Mouse (Mus musculus) limb, embryonic 12.5 days (tissue): ENCODE results near the gene Zbtb38. TPM values are rescaled to one million over a fixed set of nuclear protein-coding genes. Genes with fewer than 3 reads are reported as not detected.

Source experiments
- ATAC-seq: fragments of 200-750 bp; cut with Nextera tagmentation; 2 replicates; pipeline ENCODE4 v1.8.0; 2017; ENCODE audit warnings: low read depth, moderate TSS enrichment; ENCODE audit not compliant: insufficient number of reproducible peaks, insufficient read depth, low FRiP score, low TSS enrichment
- H3K27ac ChIP-seq: fragments of 300-500 bp; sonication (generic); 2 replicates; pipeline ENCODE4 v1.5.1; 2016; ENCODE audit warnings: mild to moderate bottlenecking, moderate library complexity
- H3K27me3 ChIP-seq: fragments of 300-500 bp; sonication (generic); 2 replicates; pipeline ENCODE4 v1.6.1; 2016; ENCODE audit warnings: mild to moderate bottlenecking, moderate library complexity
- H3K36me3 ChIP-seq: fragments of 300-500 bp; sonication (generic); 2 replicates; pipeline ENCODE4 v1.6.1; 2016; ENCODE audit warnings: mild to moderate bottlenecking, moderate library complexity
- H3K4me1 ChIP-seq: fragments of 300-500 bp; sonication (generic); replicated peaks from 2 replicates; pipeline ENCODE4 v1.6.1; 2016
- H3K4me2 ChIP-seq: fragments of 300-500 bp; sonication (generic); 2 replicates; pipeline ENCODE4 v1.6.1; 2016; ENCODE audit warnings: mild to moderate bottlenecking, moderate library complexity
- H3K4me3 ChIP-seq: fragments of 300-500 bp; sonication (generic); replicated peaks from 2 replicates; pipeline ENCODE4 v1.5.1; 2016; ENCODE audit warnings: mild to moderate bottlenecking
- H3K9ac ChIP-seq: fragments of 300-500 bp; sonication (generic); replicated peaks from 2 replicates; pipeline ENCODE4 v1.6.1; 2016; ENCODE audit warnings: mild to moderate bottlenecking, moderate library complexity
- H3K9me3 ChIP-seq: fragments of 300-500 bp; sonication (generic); 2 replicates; pipeline ENCODE4 v1.6.1; 2016; ENCODE audit warnings: mild to moderate bottlenecking, moderate library complexity
- WGBS: fragments of 180-500 bp; shearing (Covaris S2); methylation state at CpG from one replicate; pipeline ENCODE4 v1.1.7; 2016; 5-methylcytosine and 5-hydroxymethylcytosine counted together
- polyA plus RNA-seq: library from polyadenylated mRNA; unstranded; fragments of >200 nt; fragmentation: Nextera tagmentation; extraction: Ambion mirVana; gene quantifications from 2 replicates; pipeline ENCODE4 v1.2.1, GENCODE M21; 2016

The Zbtb38 gene
- polyA plus RNA-seq, 1 experiment from 2014 or later, result 10.2 TPM

DNA sequence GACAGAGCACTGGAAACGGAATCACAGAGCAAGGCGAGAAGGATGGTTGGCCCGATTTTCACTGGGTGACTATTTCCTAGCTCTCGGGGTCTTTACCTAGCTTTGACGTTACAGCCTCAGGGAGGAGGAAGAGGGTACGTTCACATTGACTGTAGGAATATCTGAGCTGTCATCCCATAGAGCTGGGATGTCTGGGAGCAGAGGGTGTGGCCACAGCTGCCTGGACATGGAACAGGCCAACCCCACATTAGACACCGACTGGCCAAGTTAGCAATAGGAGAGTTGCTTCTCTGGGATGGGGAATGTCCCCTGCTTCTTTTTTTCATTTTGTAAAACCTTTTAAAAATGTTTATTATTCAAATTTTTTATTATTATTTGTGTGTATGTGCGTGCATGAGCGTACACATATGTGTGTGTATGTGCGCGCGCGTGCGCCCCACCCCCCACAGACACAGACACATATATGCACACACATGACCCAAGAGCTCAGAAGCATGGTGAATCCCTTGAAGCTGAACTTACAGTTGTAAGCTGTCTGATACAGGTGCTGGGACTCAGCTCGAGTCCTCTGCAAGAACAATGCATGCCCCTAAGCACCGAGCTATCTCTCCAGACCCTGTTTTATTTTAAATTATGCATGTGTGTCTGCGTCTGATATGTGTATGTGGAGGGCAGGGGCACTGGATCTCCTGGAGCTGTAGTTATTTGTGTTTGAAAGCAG lies 11.1 kb downstream of the Zbtb38 start:
- Histone ChIP-seq H3K9ac (0 out of 2 replicates have a peak overlapping the region, but pooled peaks have one; percentile 23), H3K27me3 (no peaks in the 10 kb centered on the region), H3K4me1 (peaks cover 3% of the 10 kb centered on the region; the same call in 1 of the 2 replicates), H3K4me3 (no peak overlapping the region), H3K36me3 (no peaks in the 10 kb centered on the region), H3K27ac (no peak overlapping the region; the same call in 1 of the 2 replicates), H3K9me3 (no peaks in the 10 kb centered on the region), H3K4me2 (no peak overlapping the region)
- 81% methylated on average over 17 of the region's 17 CpGs for WGBS
- ATAC-seq, result no peak

DNA sequence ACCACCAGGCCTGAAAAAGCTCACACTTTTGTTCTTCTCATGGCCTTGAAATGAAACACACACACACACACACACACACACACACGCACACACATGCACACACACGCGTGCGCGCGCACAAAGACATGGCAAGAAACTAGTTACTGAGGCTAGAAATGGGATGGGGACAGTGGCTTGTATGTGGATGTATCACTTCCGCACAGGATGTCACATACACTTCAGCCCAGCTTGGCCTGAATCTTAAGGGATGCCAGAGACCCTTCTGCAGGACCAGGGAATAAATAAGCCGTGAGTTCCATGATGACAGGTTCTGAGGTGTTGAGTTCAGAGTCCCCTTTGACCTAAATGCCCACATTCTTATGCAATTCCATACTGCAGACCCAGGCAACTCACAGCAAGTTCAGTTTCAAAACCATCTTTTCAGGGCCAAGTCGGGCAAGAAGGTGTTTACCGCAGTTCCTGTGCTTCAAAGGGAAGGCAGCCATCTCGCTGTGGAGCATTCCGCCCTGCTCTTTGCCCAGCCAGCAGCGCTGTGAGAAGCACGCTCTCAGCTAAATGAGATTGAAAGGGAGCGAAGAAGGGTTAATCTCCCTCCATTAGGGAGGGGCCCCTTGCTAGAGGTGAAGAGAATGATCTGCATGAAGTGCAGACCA lies 11.8 kb downstream of the Zbtb38 start:
- Histone ChIP-seq H3K4me2 (no peak overlapping the region), H3K4me3 (no peak overlapping the region), H3K9ac (0 out of 2 replicates have a peak overlapping the region, but pooled peaks have one; percentile 23), H3K27ac (no peak overlapping the region; the same call in 1 of the 2 replicates), H3K36me3 (no peaks in the 10 kb centered on the region), H3K9me3 (no peaks in the 10 kb centered on the region), H3K4me1 (peaks cover 5% of the 10 kb centered on the region; the same call in 1 of the 2 replicates), H3K27me3 (no peaks in the 10 kb centered on the region)
- no peak for ATAC-seq
- WGBS, result 65% methylated on average over 15 of the region's 15 CpGs

DNA sequence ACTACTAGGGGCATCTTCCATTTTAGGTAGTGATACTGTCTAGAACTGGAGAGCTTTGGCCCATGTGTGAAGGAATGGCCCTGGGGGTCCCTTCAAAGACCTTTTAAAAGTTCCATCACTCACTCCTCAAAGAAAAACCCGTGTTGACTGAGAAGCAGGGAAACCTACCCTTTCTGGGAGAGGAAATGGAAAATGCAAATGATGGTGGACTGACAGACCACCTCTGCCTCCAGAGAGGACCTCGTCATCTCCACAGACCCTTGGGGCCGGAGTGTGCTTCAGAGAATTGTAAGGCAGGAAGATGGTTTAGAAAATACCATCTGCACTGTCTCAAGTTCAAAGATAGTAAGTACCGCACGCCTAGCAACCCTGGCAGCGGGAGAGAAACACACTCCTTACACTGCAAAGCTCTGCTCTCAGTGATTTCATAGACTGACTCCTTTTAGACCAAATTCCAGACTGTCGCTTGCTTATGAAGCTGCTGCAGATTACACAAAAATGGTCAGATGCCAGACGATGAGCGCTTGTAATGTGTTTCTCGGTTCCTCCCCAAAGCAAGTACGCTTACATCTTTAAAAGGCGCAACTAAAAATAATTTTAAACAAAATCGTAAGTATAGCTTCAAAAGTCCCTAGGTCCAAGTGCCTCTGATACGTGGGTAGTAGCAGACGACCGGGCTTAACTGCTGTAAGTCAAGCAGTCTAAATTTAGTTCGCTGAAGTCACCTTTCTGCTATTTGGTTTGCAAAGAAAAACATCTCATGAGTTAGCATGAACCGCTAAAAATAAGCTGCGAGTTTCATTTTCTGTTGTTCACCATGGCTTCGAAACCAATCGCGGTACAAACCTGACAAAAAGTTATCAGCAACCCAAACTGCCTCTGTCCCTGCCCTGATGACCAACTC lies 12.6 kb downstream of the Zbtb38 start:
- ATAC-seq, result no peak
- Histone ChIP-seq H3K9ac (no peak overlapping the region), H3K27ac (0 out of 2 replicates have a peak overlapping the region, but pooled peaks have one; percentile 20), H3K9me3 (no peaks in the 10 kb centered on the region), H3K4me1 (peaks cover 12% of the 10 kb centered on the region), H3K4me3 (no peak overlapping the region), H3K4me2 (no peak overlapping the region), H3K27me3 (no peaks in the 10 kb centered on the region), H3K36me3 (no peaks in the 10 kb centered on the region)
- 90% methylated on average over 22 of the region's 22 CpGs for WGBS

DNA sequence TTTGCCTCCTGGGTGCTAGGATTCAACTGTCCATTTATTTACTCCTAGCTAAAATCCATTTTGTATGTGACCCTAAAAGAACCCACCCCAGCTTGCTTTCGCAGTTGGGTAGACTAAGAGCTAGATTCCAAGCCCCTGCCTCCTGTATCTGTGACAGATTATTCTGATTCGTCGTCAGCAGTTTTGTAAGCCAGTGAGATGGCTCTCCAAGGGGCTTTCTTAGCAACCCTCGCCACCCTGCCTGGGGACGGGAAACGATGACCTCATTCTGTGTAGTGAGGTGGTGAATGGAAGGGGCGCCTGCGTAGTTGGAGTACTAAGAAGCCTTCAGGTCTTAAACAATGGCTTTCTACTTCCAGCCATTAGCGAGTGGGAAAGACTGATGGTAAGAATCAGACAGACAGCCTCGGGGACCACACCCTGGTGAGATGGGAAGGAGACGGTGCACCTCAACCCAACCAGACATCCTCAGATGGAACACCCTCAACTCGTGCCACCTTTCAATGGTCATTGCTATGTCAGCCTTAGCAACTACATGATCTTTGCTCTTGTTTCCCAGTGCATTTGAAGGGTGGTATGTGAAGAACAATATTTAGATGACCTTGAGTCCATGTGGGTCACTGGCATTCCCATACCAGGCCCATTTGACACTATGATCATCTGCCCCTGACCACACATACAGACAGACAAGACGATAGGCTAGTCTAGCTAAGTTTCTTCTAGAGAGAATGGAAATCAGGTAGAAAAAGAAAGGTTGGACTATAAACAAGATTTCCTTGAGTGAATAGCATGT lies 13.9 kb downstream of the Zbtb38 start:
- no peak for ATAC-seq
- Histone ChIP-seq H3K9ac (no peak overlapping the region), H3K27me3 (no peaks in the 10 kb centered on the region), H3K4me3 (no peak overlapping the region), H3K9me3 (no peaks in the 10 kb centered on the region), H3K4me1 (peaks cover 15% of the 10 kb centered on the region), H3K36me3 (no peaks in the 10 kb centered on the region), H3K27ac (no peak overlapping the region), H3K4me2 (no peak overlapping the region)
- WGBS, result 89% methylated on average over 13 of the region's 13 CpGs

DNA sequence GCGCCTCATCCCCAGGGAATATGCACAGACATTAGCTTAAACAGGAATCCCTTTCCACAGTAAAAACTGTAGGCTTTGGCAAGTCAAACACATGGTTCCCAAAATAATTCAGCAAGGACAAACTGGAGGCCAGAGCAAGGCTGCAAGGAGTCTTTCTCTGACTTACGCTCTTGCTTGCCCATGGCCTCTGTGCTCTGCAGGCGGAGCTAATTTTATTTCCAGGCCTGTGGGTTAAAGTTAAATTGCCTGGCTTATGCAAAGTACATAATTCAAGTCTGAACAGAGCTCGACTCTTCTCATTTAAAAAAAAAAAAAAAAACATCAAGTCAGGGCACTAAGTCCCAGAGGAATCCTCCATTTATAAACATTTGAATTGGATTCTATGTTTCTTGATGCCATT lies 16.7 kb downstream of the Zbtb38 start:
- Histone ChIP-seq H3K9me3 (no peaks in the 10 kb centered on the region), H3K4me3 (no peak overlapping the region), H3K9ac (no peak overlapping the region), H3K27ac (peak overlapping the region; percentile 62; the same call in 1 of the 2 replicates), H3K4me1 (peaks cover 19% of the 10 kb centered on the region), H3K36me3 (no peaks in the 10 kb centered on the region), H3K4me2 (no peak overlapping the region), H3K27me3 (no peaks in the 10 kb centered on the region)
- ATAC-seq, result no peak
- 50% methylated on average over 4 of the region's 4 CpGs for WGBS

DNA sequence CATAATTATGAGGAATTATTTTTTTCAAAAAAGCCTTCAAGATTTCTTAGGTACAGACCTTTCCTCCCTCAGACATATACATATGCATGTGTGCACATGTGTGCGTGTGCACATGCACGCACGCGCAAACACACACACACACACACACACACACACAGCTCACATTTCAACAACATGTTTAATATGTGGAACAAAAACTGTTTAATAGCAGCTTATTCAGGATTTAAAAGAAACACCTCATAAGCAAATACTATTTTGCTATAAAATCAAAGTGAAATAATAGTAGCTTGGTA lies 19.3 kb downstream of the Zbtb38 start:
- Histone ChIP-seq H3K4me3 (no peak overlapping the region), H3K27ac (no peak overlapping the region), H3K9me3 (no peaks in the 10 kb centered on the region), H3K36me3 (no peaks in the 10 kb centered on the region), H3K9ac (no peak overlapping the region), H3K4me2 (no peak overlapping the region), H3K27me3 (no peaks in the 10 kb centered on the region), H3K4me1 (peaks cover 27% of the 10 kb centered on the region)
- no peak for ATAC-seq
- WGBS, result 96% methylated on average over 4 of the region's 4 CpGs

DNA sequence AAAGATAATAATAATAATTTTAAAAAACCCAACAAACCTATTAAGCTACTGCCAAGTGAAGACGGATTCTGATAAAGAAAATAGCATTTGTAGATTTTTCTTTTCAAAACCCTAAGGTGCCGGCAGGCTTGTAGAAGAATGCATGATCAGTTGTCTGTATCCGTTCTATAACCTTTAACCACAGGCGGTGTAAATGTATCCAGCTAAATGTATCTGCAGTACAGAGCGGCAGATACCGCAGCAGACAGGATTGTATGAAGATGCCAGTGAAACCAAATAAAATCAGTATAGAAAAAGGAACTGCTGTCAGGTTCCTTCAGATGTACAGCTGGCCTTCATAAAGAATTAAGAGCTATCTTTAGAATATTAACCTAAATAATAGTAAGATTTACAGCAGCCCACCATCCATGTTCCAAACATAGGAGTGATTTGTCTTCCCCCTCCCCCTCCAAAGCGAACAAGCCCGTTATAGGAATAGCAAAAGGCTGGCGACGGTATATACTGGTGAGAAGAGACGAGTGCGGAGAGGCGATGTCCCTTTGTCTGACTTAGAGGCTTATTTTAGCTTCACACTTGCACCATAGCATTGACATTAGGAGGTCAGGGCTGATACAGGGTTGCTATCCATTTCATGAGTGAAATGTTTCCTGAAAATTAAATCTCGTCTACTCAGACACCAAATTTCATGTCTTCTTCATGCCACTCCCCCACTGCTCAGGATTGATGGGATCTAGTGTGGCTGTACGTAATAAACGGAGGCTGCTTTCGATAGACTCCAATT lies 19.8 kb downstream of the Zbtb38 start:
- ATAC-seq, result no peak
- H3K4me3 ChIP-seq, result no peak overlapping the region
- no peak overlapping the region for H3K4me2 ChIP-seq
- H3K9ac ChIP-seq, result no peak overlapping the region
- 84% methylated on average over 17 of the region's 17 CpGs for WGBS
- no peaks in the 10 kb centered on the region for H3K27me3 ChIP-seq
- no peaks in the 10 kb centered on the region for H3K9me3 ChIP-seq
- no peaks in the 10 kb centered on the region for H3K36me3 ChIP-seq
- no peak overlapping the region for H3K27ac ChIP-seq
- peaks cover 32% of the 10 kb centered on the region for H3K4me1 ChIP-seq

DNA sequence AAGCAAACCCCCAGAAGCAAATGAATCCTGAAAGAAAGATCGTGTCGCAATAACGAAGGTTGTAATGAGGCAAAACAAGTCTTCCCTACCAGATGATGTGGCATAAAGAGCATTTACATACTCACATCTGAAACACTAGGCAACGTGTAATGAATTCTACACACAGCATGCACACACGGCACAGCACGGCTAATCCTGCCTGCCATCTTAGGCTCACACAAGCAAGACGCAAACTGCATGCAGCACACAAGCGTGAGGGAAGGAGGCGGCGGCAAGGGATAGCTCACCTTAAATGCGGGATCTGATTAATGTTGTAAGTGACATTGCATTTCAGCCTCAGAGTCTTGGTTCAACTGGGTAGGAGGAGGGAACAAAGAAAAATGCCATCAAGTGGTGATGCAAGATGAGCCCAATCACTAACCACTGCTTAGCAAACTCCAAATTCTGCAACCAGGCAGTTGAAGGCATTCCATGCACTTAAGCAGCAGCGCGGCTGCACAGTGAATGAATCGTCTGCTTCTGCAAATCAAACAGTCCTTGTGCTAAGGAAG lies 20.6 kb downstream of the Zbtb38 start:
- H3K9ac ChIP-seq, result no peak overlapping the region
- no peaks in the 10 kb centered on the region for H3K27me3 ChIP-seq
- peak overlapping the region; percentile 23 for H3K4me2 ChIP-seq
- ATAC-seq, result no peak
- H3K36me3 ChIP-seq, result no peaks in the 10 kb centered on the region
- H3K9me3 ChIP-seq, result no peaks in the 10 kb centered on the region
- no peak overlapping the region for H3K4me3 ChIP-seq
- H3K27ac ChIP-seq, result no peak overlapping the region
- peaks cover 40% of the 10 kb centered on the region for H3K4me1 ChIP-seq
- WGBS, result 51% methylated on average over 14 of the region's 14 CpGs

DNA sequence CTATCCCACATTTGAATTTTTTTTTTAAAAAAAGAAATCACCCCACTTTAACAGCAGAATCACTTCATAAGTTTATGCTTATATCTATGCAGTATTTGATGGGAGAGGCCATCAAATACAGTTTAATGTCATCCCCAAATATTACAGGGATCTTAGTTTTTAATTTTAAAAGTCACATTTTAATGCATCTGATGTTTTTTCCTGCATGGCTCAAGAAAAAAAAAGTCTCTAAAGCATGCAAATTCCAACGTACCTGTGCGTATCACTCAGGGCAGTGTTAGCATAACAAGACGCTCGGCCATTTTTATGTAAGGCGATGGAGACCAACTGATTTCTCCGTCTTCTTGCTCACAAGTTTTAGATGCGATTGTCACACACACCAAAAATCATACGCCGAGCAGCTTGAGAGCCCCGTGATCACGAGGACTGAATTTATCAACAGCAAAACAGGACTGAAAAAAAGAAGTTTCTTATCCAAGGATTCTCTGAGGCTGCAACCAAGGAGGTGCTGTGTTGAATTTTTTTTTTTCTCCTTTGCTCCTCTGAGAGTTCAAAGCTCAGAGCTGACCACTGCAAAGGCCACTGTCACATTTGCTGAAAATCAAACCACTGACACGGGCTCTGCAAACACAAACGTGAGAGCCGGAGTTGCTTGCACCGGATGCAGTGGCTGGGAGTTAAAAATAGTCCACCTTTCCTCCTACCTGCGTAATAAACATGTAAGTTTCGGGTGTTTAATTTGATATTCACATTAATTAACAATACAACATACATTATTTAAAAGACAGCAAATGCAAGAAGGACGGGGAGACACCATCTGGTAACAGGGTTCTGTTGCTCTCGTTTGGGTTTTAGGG lies 21.4 kb downstream of the Zbtb38 start:
- no peaks in the 10 kb centered on the region for H3K27me3 ChIP-seq
- no peaks in the 10 kb centered on the region for H3K36me3 ChIP-seq
- WGBS, result 73% methylated on average over 19 of the region's 19 CpGs
- peaks cover 46% of the 10 kb centered on the region for H3K4me1 ChIP-seq
- H3K4me3 ChIP-seq, result no peak overlapping the region
- H3K9me3 ChIP-seq, result no peaks in the 10 kb centered on the region
- no peak for ATAC-seq
- H3K4me2 ChIP-seq, result no peak overlapping the region
- H3K27ac ChIP-seq, result no peak overlapping the region
- no peak overlapping the region for H3K9ac ChIP-seq
